Mouse (Mus musculus): ENCODE data around the gene Pnpla5.

GRCm38 (mm10) chr15:84086364-84086763 lies 36.6 kb downstream of the Pnpla5 start:
- TF ChIP-seq GATA1 (IDR thresholded peaks at IDR 0.05; ENCODE audit: borderline replicate concordance, low read length) = no peak
- TF ChIP-seq FLI1 (IDR thresholded peaks at IDR 0.05; ENCODE audit: low read length) = no peak
